Mouse (Mus musculus) mouse trophoblast stem cell (cell line): ENCODE data around the gene Crocc.

ENCODE experiments used
- in situ Hi-C, 2 experiments: fragments of 300-500 bp; cut with MseI, MboI; formaldehyde crosslinking; loops; 2 replicates in 1 of 2; 3 replicates in 1 of 2; pipeline ENCODE4 v1.15.1; 2025

Crocc gene

GRCm38 (mm10) chr4:141067516-141068046, 7.2 kb upstream of the Crocc start:
- in situ Hi-C loops = no loop called here

DNA sequence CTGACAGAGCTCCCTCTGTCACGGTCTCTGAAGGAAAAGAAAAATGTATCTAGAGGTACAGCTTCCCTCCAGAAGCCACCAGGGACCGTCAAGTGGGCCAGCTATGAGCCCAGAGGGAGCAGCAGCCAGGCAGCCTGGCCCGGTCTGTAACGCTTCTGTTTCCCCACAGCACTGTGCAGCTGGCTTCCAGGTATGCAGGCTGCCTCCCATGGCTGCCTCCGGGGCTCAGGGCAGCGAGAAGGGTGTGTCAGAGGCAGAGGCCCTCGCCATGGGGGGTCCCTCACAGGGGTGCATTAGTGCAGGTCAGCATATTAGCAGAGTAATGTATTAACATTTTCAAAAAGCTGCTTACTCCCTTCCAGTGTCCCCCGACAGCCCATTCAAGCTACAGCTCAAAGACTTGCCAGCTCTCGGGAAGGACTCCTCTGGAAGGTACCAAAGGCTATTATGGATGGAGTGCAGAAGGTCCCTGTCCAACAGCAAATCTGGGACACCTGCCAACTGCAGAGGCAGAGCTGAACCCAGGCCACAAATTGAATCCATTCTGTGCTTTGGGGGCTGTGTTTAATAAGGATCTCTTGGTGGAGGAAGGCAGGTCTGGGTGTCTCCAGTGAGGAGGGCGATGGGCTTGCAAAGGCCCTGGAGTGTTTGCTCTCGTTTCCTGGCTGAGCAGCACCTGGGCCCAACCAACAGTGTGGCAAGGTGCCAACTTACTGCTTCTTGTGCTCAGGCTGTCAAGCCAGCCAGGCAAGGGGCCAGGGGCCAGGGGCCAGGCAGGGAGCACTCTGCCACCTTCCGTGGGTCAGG, 6.6 kb upstream of the Crocc start:
- in situ Hi-C loops = no loop called here

- in situ Hi-C loops = no loop called here
Observed at GRCm38 (mm10) chr4:141065123-141065522, 4.8 kb upstream of the Crocc start.

- in situ Hi-C loops = no loop called here
Observed at GRCm38 (mm10) chr4:141064104-141064659, 3.8 kb upstream of the Crocc start.

DNA sequence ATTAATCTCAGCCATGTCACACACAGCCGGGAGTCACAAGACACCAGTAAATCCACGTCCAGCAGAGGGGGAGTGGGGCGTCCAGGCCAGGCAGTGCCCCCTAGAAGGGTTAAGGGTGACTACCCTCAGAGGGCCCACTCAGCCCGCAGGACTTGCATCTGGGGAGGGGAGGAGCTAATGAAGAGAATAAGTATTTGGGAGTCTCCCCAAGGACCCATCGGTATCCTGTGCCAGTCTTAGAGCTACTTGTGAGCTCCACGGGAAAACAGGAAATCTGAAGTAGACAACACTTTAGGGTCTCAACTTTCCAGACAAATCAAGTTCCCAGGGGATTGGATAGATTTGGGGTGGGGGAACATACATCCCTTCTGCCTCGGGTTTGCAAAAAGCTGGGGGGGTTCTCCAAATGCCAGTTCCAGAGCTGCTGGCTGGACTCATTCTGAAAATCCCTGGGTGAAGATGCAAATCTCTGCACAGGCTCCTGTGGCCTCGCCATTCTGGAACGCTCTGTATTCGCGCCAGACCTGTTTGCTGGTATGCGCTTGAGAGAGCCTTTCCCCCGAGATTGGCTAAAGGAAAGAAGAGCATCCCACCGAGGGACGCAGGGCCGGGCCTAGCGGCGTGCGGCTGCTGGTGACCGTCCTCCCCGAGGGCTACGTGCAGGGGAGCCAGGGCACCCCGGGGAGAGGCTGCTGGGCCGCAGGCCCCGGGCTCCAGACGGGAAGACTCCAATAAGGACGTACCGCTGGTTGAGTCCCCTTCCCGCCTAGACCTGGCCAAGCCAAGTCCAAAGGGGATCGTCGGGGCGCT, 529 bp downstream of the Crocc start:
- in situ Hi-C loops = no loop called here

DNA sequence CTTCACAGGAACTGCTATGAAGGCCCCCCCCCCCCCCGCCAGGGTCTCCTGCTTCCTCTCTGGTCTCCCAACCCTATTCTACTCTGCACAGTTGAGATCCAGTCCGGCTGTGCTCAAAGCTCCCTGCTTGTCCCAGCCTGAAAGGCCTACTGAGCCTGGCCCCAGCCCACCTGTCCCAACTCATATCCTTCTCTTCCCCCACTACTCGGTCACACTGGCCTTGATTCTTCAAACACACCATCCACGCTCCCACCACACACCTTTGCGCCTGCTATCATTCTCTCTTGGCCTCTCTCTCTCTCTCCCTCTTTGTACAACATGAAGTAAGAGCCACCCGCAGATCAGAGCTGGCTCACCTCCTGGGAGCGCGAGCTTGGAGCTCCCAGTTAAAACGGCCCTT, 1.5 kb downstream of the Crocc start:
- in situ Hi-C loops = no loop called here

DNA sequence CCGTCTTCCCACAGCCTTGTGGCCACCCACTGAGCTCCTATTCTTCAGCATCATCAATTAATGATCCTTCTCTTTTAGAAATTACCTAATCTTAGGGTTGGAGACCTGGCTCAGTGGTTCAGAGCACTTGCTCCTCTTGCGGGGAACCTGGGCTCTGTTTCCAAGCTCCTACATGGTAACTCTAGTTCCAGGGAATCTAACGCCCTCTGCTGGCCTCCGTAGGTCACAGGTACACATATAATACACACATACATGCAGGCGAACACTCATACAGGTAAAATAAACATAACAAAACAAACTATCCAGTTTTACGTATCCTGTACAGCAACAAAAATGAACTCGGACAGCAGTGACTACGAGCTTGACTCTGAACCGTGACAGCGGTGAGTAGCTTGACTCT, 3.4 kb downstream of the Crocc start:
- in situ Hi-C loops = no loop called here

DNA sequence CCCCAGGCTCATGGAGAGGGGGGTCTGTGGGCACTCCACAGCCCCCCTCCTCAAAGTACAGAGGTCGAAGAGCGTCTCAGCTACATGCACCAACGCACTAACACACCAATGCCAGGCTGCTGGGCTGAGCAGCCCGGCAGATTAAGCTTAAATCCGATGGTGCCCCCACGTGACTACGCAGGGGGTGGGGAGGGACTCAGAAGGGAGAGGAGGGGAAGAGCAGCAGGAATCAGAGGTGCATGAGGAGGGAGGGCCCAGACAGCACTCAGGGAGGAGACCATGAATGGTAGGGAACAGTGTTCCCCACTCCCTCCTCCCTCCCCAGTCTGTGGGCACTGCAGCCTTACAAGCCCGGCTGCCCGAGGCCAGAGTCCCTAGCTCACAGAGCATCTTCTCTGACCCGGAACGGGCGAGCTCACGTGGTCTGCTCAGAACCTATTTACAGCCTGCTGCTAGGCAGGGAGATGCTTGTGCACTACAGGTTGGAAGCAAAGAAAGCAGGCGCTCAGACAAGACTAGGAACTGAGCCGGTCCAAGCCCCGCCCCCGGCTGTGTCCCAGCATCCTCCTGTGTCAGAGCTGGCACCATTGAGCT, 6.7 kb downstream of the Crocc start:
- in situ Hi-C loops = no loop called here

DNA sequence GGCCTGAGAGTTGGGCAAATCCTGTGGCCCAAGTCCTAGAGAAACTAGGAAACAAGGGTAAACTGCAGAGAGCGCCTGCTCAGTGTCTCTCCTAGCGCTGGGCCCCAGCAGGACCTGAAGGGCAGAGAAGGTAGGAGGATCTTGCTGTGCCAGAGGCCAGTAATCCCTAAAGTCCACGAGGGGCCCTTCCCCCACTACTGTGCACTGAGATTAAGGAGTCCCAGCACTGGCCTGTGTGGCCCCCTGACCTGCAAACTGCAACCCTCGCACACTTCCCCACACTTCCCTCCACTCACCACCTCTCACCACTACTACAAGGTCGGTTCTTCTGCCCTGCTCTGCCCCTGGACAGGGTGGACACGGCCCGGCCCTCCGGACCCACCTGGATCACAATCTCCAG, 7.2 kb downstream of the Crocc start:
- in situ Hi-C loops = no loop called here

- in situ Hi-C loops = no loop called here
Observed at GRCm38 (mm10) chr4:141052442-141052841, 7.9 kb downstream of the Crocc start.

- in situ Hi-C loops = no loop called here
Observed at GRCm38 (mm10) chr4:141049476-141049835, 10.9 kb downstream of the Crocc start.

DNA sequence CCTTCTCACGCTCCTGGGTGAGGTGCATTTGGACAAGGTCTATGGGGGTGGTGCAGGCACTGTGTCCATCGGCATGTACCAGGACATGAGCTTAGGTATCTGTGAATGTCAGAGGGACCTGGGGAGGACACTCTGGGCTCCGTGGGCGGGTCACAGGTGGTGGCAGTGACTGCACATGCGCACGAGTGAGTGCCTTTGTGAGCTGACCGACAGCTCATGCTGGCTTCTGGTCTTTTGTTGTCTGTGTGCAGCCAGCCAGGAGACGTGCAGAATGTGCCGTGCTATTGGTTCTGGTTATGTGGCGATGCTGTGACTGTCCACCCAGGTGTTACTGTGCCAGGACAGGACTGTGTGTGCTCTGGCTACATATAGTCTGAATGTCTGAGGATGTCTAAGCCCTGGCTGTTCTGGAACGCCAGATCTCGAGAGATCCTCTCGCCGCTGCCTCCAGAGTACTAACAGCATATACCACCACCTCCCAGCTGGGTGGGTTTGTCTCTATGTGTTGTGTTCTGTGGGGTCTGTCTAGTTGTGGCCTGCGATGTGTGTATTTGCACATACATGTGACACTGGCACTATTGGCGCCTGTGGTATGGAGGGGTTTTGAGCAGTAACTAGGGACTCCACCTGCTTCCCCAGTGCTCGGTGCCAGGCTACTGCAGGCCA, 11.4 kb downstream of the Crocc start:
- in situ Hi-C loops = no loop called here

- in situ Hi-C loops = no loop called here
Observed at GRCm38 (mm10) chr4:141044816-141045215, 15.5 kb downstream of the Crocc start.

- in situ Hi-C loops = no loop called here
Observed at GRCm38 (mm10) chr4:141041117-141041516, 19.2 kb downstream of the Crocc start.

DNA sequence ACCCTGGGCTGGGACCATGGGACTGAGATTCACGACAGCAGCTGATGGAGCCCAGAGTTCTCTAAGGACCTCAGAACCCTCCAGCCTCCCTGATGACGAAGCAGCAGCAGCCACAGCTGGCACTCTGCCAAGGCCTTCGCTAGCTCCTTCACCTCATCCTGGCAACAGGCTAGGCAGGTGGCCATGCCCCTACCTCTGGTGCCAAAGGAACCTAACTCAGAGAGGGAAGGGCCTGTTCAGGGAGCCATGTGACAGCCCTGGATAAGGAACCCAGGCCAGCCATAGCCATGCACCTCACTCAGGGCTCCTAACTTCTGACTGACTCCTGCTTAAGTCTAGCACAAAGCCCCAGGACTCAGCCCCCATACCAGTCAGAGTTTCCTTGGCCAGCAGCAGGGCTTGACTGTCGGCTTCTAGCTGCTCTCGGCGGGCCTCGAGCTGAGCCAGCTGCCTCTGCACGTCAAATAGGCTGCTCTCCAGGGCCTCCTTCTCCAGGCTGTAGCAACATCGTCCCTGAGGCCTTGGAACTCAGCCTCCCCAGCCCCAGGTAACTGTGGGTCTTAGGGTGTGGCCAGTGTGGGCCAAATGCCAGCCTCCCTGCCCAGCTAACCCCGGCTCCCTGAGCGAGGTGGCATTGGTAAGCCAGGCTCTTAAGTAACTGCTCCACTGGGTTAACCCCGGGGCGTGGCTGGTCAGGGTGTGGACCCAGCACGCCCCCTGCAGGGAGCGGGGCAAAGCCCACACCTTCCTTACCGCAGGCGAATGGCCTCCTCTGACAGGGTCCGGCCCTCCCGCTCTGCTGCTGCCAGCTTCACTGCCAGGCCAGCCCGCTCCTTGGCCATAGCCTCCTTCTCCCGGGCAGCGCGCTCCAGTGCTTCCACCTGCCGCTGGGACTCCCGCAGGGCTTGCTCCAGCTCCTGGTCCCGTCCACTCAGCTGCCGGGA, 26.5 kb downstream of the Crocc start:
- in situ Hi-C loops = loop anchor here in 1 of 2 experiments (10.0 kb wide), 1 partner anchor 59 kb away; no protein-coding TSS in a partner anchor

DNA sequence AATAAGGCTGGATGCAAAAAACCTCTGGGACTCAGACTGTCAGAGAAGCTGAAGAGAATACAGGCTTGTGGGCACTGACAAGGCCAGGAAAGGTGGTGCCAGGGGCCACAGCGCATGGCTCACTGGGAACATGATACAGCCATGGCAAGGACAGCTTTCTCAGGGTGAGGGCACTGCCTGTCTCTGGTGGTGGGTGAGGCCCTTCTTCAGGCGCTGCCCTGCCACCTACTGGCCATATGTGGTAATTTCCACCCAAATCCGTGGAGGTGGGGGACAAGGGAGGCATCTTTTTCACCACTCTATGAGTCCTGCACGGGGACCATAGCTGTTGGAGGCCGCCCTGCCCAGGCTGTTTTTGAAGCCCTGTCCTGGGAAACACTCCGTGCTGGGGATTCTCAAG, 28.6 kb downstream of the Crocc start:
- in situ Hi-C loops = loop anchor here in 1 of 2 experiments (10.0 kb wide), 1 partner anchor 57 kb away; no protein-coding TSS in a partner anchor

DNA sequence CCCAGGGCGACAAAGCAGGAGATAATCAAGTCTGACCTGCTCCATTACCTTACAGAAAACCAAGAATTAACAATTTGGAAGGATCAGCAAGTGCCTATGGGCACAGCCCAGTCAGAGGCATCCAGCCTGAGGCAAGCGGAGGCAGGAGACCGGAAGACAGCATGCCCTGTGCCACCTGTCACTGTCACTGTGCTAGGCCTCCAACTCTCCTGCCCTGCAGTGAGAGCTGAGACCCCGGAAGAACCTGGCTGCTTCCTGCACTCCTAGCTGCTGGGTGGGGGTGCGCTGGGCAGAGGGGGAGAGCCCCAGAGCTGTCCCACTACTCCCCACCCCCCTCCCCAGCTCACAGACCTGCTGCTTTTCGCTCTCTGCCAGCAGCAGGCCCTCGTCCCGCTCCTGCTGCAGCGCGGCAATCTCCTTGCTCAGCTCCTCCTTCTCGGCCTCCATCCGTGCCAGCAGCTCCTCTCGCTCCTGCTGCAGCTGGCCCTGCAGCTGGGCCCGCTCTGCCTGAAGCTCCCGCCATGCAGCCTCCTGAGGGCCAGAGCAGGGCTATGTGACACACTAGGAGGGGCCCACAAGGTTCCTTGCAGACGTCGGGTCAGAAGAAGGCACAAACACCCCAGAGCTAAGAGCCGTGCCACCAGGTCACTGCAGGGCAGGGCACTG, 29.7 kb downstream of the Crocc start:
- in situ Hi-C loops = loop anchor here in 1 of 2 experiments (10.0 kb wide), 1 partner anchor 56 kb away; no protein-coding TSS in a partner anchor

DNA sequence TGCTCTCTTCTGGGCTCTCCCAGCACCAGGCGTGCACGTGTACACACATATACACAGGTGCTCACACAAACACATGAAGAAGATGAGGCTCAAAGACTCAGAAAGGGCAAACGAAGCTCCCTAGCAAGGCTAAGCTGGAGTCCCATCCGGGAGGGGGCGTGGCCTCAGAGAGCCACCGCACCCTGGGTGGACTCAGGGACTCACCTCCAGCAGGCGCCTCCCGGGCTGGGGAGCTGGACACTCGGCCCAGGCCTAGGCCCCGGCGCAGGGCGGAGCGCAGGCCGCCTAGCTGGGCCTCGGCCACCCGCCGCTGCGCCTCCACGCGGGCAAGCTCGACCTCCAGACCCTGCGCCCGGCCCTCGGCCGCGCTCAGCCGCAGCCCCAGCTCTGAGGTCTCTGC, 35.4 kb downstream of the Crocc start:
- in situ Hi-C loops = no loop called here

GRCm38 (mm10) chr4:141024052-141024451, 36.3 kb downstream of the Crocc start:
- in situ Hi-C loops = no loop called here

DNA sequence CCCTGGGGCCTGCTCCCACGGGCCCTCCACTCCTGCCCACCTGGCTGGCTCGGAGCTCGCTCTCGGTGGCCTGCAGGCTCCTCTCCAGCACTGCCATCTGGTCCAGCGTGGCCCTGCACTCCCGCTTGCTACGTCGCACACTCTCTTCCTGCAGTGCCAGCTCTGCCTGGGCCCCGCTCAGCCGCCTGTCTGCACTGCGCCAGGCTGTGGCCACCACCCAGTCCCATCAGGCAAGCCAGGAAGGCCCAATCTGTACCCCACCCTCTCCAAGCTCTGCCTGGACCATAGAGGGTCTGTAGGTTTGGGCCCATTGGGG, 38.8 kb downstream of the Crocc start:
- in situ Hi-C loops = no loop called here
